Mouse (Mus musculus): Measurements from ENCODE around the gene Rufy3. TPM values are rescaled to one million over a fixed set of nuclear protein-coding genes. Genes with fewer than 3 reads are reported as not detected.
A peak's percentile ranks its signal among the peaks of the same experiment; 100 is the strongest.

Rufy3 gene
- polyA plus RNA-seq, 1 experiment, result 6.1 TPM

- TF ChIP-seq CTCF (IDR thresholded peaks at IDR 0.05; ENCODE audit: control insufficient read depth, insufficient read depth, low read length) (no peak), POLR2A (IDR thresholded peaks at IDR 0.05; ENCODE audit: borderline replicate concordance, control insufficient read depth, low read depth, low read length) (no peak)
- Histone ChIP-seq H3K4me3 (replicated peaks; ENCODE audit: control insufficient read depth, low read depth, low read length) (no peak overlapping the region), H3K27ac (ENCODE audit: control insufficient read depth, insufficient read depth, low read depth, low read length, poor library complexity) (no peak overlapping the region), H3K4me1 (ENCODE audit: control insufficient read depth, insufficient read depth, low read length) (no peaks in the 10 kb centered on the region)
- whole genome bisulfite sequencing, result 68% methylated on average over 2 of the region's 2 CpGs
Measured at GRCm38 (mm10) chr5:88644901-88645300, 80.1 kb downstream of the Rufy3 start.

- Histone ChIP-seq H3K27ac (ENCODE audit: control insufficient read depth, insufficient read depth, low read depth, low read length, poor library complexity) (no peak overlapping the region), H3K4me1 (ENCODE audit: control insufficient read depth, insufficient read depth, low read length) (no peaks in the 10 kb centered on the region), H3K4me3 (replicated peaks; ENCODE audit: control insufficient read depth, low read depth, low read length) (no peak overlapping the region)
- TF ChIP-seq CTCF (IDR thresholded peaks at IDR 0.05; ENCODE audit: control insufficient read depth, insufficient read depth, low read length) (no peak), POLR2A (IDR thresholded peaks at IDR 0.05; ENCODE audit: borderline replicate concordance, control insufficient read depth, low read depth, low read length) (no peak)
- WGBS, result 58% methylated on average over 5 of the region's 5 CpGs
Measured at GRCm38 (mm10) chr5:88645405-88645804, 80.6 kb downstream of the Rufy3 start.

DNA sequence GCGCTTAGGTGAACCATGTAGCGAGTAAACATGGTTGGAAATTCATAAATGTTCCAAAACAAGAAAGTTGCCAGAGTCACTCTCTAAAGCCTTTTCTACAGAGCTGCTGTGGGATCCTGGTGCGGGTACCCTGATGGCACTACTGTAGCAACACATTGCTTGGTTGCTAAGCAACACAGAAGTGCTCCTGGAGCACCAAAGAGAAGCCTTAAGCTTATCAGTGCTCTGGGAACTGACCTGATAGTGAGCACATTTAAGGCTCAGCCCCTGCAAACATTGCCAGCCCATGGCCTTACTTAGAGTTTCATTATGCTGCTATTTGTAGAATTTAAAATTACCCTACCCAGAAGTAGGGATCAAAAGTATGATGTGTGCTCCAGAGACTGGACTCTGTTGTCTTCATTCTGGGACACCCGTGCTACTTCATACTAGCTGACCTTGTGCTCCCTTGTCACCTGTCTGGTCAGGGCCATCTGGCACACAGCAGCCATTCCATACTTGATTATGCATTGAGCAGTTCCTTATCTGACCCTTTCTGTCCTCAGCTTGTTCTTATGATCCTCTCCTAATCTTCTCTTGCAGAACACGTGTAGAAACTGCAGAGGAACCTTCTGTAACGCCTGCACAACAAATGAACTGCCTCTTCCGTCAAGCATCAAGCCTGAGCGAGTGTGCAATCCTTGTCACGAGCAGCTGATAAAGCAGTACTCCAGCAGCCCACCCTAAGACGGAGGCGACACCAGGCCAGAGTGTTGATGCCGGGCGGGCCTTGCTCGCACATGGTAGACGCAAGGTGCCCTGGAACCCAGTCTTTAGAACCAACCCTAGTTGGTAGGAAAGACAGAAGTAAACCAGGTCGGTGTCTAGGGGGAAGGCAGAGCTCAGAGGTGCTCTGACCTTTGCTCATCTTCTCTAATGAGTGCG, 84.7 kb downstream of the Rufy3 start:
- no peak overlapping the region for H3K4me3 ChIP-seq (replicated peaks; ENCODE audit: control insufficient read depth, low read depth, low read length)
- H3K4me1 ChIP-seq (ENCODE audit: control insufficient read depth, insufficient read depth, low read length), result peaks cover 2% of the 10 kb centered on the region; the same call in 1 of the 2 replicates
- TF ChIP-seq CTCF (IDR thresholded peaks at IDR 0.05; ENCODE audit: control insufficient read depth, insufficient read depth, low read length) (no peak), POLR2A (IDR thresholded peaks at IDR 0.05; ENCODE audit: borderline replicate concordance, control insufficient read depth, low read depth, low read length) (no peak)
- 77% methylated on average over 17 of the region's 17 CpGs for WGBS
- H3K27ac ChIP-seq (ENCODE audit: control insufficient read depth, insufficient read depth, low read depth, low read length, poor library complexity), result no peak overlapping the region

- Histone ChIP-seq H3K4me1 (ENCODE audit: control insufficient read depth, insufficient read depth, low read length) (peaks cover 2% of the 10 kb centered on the region; the same call in 1 of the 2 replicates), H3K4me3 (replicated peaks; ENCODE audit: control insufficient read depth, low read depth, low read length) (no peak overlapping the region), H3K27ac (ENCODE audit: control insufficient read depth, insufficient read depth, low read depth, low read length, poor library complexity) (no peak overlapping the region)
- whole genome bisulfite sequencing, result 68% methylated on average over 5 of the region's 5 CpGs
- TF ChIP-seq POLR2A (IDR thresholded peaks at IDR 0.05; ENCODE audit: borderline replicate concordance, control insufficient read depth, low read depth, low read length) (no peak), CTCF (IDR thresholded peaks at IDR 0.05; ENCODE audit: control insufficient read depth, insufficient read depth, low read length) (no peak)
Measured at GRCm38 (mm10) chr5:88652589-88652988, 87.7 kb downstream of the Rufy3 start.

DNA sequence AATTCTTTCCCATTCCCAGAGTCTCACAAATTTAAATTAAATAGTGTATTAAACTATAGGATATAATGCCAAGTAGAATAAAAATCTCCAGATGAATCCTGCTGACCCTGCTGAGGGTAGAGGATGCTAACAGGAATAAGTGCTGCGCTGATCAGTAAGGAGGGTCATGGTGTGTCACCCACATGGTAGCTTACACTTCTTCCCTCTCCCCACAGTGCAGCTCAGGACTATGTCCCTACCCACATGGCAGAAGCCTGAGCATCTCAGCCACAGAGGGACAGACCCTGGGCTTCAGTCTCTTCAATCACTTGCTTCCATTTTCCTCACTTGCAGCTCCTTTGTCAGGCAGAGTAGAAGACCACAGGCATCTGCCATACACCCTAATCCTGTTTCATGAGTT, 93.0 kb downstream of the Rufy3 start:
- Histone ChIP-seq H3K4me1 (ENCODE audit: control insufficient read depth, insufficient read depth, low read length) (no peaks in the 10 kb centered on the region), H3K27ac (ENCODE audit: control insufficient read depth, insufficient read depth, low read depth, low read length, poor library complexity) (no peak overlapping the region), H3K4me3 (replicated peaks; ENCODE audit: control insufficient read depth, low read depth, low read length) (no peak overlapping the region)
- TF ChIP-seq POLR2A (IDR thresholded peaks at IDR 0.05; ENCODE audit: borderline replicate concordance, control insufficient read depth, low read depth, low read length) (no peak), CTCF (IDR thresholded peaks at IDR 0.05; ENCODE audit: control insufficient read depth, insufficient read depth, low read length) (no peak)
- 91% methylated on average over 1 of the region's 1 CpGs for WGBS

DNA sequence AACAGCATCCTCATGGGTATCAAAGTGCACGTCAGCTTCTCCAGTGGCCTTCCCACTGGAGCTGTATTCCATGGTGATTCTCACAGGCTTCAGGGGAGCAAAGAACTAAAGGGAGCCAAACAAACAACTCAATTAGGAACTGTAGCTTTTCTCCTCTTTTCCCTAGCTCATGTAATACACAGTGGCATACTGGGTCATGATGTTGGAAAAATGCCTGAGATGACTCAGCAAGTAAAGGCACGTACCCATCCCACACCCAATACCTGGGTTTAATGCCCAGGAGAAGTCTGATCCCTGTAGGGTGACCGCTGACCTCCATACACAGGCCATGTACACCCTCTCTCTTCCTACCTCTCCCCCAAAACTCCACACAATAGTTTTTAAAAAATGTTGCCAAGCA, 98.3 kb downstream of the Rufy3 start:
- TF ChIP-seq POLR2A (IDR thresholded peaks at IDR 0.05; ENCODE audit: borderline replicate concordance, control insufficient read depth, low read depth, low read length) (no peak), CTCF (IDR thresholded peaks at IDR 0.05; ENCODE audit: control insufficient read depth, insufficient read depth, low read length) (no peak)
- 78% methylated on average over 3 of the region's 3 CpGs for WGBS
- Histone ChIP-seq H3K4me1 (ENCODE audit: control insufficient read depth, insufficient read depth, low read length) (no peaks in the 10 kb centered on the region), H3K27ac (ENCODE audit: control insufficient read depth, insufficient read depth, low read depth, low read length, poor library complexity) (no peak overlapping the region), H3K4me3 (replicated peaks; ENCODE audit: control insufficient read depth, low read depth, low read length) (no peak overlapping the region)

DNA sequence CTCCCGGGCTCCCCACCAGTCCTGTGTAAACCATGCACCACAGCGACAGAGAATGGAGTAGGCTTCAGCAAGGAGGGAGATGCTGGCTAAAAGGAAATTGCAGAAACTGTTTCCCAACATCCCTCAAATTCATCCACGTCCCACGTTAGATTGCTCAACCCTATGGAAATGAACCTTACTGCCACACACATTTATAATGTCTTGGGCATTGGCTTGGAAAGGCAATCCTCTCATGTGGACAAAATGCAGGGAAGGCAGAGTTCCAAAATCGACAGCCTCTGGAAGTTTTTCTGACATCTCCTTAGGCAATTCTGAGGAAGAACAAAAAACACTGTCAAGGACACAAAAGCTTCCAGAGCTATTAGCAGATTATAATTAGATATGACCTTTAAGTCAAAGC, 99.0 kb downstream of the Rufy3 start:
- Histone ChIP-seq H3K4me1 (ENCODE audit: control insufficient read depth, insufficient read depth, low read length) (no peaks in the 10 kb centered on the region), H3K27ac (ENCODE audit: control insufficient read depth, insufficient read depth, low read depth, low read length, poor library complexity) (no peak overlapping the region), H3K4me3 (replicated peaks; ENCODE audit: control insufficient read depth, low read depth, low read length) (no peak overlapping the region)
- TF ChIP-seq POLR2A (IDR thresholded peaks at IDR 0.05; ENCODE audit: borderline replicate concordance, control insufficient read depth, low read depth, low read length) (no peak), CTCF (IDR thresholded peaks at IDR 0.05; ENCODE audit: control insufficient read depth, insufficient read depth, low read length) (no peak)
- 63% methylated on average over 5 of the region's 5 CpGs for WGBS

DNA sequence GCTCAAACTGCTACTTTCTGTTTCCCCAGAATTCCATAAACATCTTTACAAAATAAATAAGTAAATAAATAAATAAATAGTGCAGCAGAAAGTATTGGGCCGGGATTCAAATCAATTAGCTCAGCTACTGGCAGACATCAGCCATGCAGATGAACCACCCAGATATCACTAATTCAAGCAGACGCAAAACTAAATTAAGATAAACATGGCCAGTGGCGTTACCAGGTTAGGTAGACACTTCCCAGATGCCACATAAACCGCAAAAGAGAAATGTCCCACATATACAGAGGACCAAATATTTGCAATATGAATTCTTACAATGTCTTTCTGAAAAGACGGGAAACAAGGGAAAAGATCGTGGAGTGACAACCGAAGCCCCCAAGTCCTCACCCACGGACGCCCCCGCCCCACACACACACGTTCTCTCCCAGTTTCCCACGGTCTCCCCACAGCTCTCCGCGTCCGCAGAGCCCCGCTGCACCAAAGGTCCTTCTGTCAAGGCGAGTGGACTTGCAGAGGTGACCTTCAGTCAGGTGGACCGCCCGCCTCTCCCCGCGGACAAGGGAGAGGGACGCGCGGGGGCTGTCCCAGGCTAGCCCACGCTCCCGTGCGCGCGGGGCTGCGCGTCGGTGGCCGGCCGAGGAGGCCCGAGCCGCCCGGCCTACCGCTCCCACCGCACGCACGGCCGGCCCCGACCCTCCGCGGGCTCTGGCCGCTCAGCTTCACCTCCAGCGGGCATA, 110.0 kb downstream of the Rufy3 start:
- H3K4me1 ChIP-seq (ENCODE audit: control insufficient read depth, insufficient read depth, low read length), result no peaks in the 10 kb centered on the region
- H3K4me3 ChIP-seq (replicated peaks; ENCODE audit: control insufficient read depth, low read depth, low read length), result peak overlapping the region; percentile 80
- TF ChIP-seq CTCF (IDR thresholded peaks at IDR 0.05; ENCODE audit: control insufficient read depth, insufficient read depth, low read length) (no peak), POLR2A (IDR thresholded peaks at IDR 0.05; ENCODE audit: borderline replicate concordance, control insufficient read depth, low read depth, low read length) (no peak)
- peak overlapping the region; percentile 93 for H3K27ac ChIP-seq (ENCODE audit: control insufficient read depth, insufficient read depth, low read depth, low read length, poor library complexity)
- WGBS, result under 1% methylated on average over 44 of the region's 47 CpGs
